Mouse (Mus musculus): ENCODE measurements at regions not wholly inside any gene's neighbourhood (a gene's known extent, or its start where the extent isn't known, plus 50 kb on each side); places are given as distances from the start of the nearest gene placed in this dataset.
"Not testable (repeated sequence)": the region's sequence is repeated elsewhere in the genome, so short reads cannot be mapped to it uniquely, and the experiment has no call there.

GRCm38 (mm10) chr7:39727935-39728557, 210.5 kb downstream of the Zfp619 start:
- ATAC-seq, result no peak

GRCm38 (mm10) chr7:39728930-39729329, 211.4 kb downstream of the Zfp619 start:
- no peak for ATAC-seq

GRCm38 (mm10) chr7:39729723-39730122, 212.2 kb downstream of the Zfp619 start:
- ATAC-seq, result no peak

- no peak for ATAC-seq
Observed at GRCm38 (mm10) chr7:39732790-39733189, 215.2 kb downstream of the Zfp619 start.

- not testable (repeated sequence) for ATAC-seq
Observed at GRCm38 (mm10) chr7:39748395-39748794, 230.8 kb downstream of the Zfp619 start.

GRCm38 (mm10) chr7:39750448-39750847, 232.9 kb downstream of the Zfp619 start:
- ATAC-seq, result no peak

GRCm38 (mm10) chr7:39764366-39764765, 246.8 kb downstream of the Zfp619 start:
- ATAC-seq, result no peak

- no peak for ATAC-seq
Observed at GRCm38 (mm10) chr7:39765094-39765493, 247.5 kb downstream of the Zfp619 start.

GRCm38 (mm10) chr7:39773291-39773690, 255.7 kb downstream of the Zfp619 start:
- ATAC-seq, result no peak

GRCm38 (mm10) chr7:39789321-39789720, 271.8 kb downstream of the Zfp619 start:
- no peak for ATAC-seq

- no peak for ATAC-seq
Observed at GRCm38 (mm10) chr7:39789880-39790279, 272.3 kb downstream of the Zfp619 start.

GRCm38 (mm10) chr7:39794751-39795150, 277.2 kb downstream of the Zfp619 start:
- ATAC-seq, result no peak

- ATAC-seq, result no peak
Observed at GRCm38 (mm10) chr7:39804276-39804675, 286.7 kb downstream of the Zfp619 start.

GRCm38 (mm10) chr7:39818036-39818435, 300.5 kb downstream of the Zfp619 start:
- ATAC-seq, result no peak

GRCm38 (mm10) chr7:39822550-39823178, 305.1 kb downstream of the Zfp619 start:
- ATAC-seq, result no peak

GRCm38 (mm10) chr7:39828378-39828777, 310.8 kb downstream of the Zfp619 start:
- ATAC-seq, result no peak

- ATAC-seq, result no peak
Observed at GRCm38 (mm10) chr7:39830831-39831230, 313.3 kb downstream of the Zfp619 start.

- no peak for ATAC-seq
Observed at GRCm38 (mm10) chr7:39841988-39842387, 324.4 kb downstream of the Zfp619 start.

- ATAC-seq, result no peak
Observed at GRCm38 (mm10) chr7:39847914-39848782, 330.6 kb downstream of the Zfp619 start.

GRCm38 (mm10) chr7:39857301-39857700, 339.7 kb downstream of the Zfp619 start:
- ATAC-seq, result no peak

GRCm38 (mm10) chr7:39862835-39863234, 345.3 kb downstream of the Zfp619 start:
- ATAC-seq, result no peak

- ATAC-seq, result no peak
Observed at GRCm38 (mm10) chr7:39864130-39864529, 346.6 kb downstream of the Zfp619 start.

GRCm38 (mm10) chr7:39864781-39865180, 347.2 kb downstream of the Zfp619 start:
- ATAC-seq, result no peak
